Mouse (Mus musculus) embryo, embryonic 11 days (tissue): ENCODE data around the gene Ptgfr.
A peak's percentile ranks its signal among the peaks of the same experiment; 100 is the strongest.

Experiments used
- DNase-seq: peaks from one replicate; pipeline ENCODE4 v3.0.0-alpha.2; 2015

Ptgfr gene

GRCm38 (mm10) chr3:151836871-151837680, at the start of gene Ptgfr:
Gene Ptgfr (minus strand): TSS chr3:151837630.
- peak; percentile 82 for DNase-seq

GRCm38 (mm10) chr3:151883881-151884280, 46.5 kb upstream of the Ptgfr start:
- no peak for DNase-seq

GRCm38 (mm10) chr3:151879981-151880380, 42.6 kb upstream of the Ptgfr start:
- DNase-seq: no peak

- no peak for DNase-seq
Measured at GRCm38 (mm10) chr3:151868970-151869369, 31.5 kb upstream of the Ptgfr start.

GRCm38 (mm10) chr3:151851344-151851743, 13.9 kb upstream of the Ptgfr start:
- DNase-seq: no peak

- DNase-seq: no peak
Measured at GRCm38 (mm10) chr3:151850621-151851020, 13.2 kb upstream of the Ptgfr start.

- no peak for DNase-seq
Measured at GRCm38 (mm10) chr3:151846292-151846691, 8.9 kb upstream of the Ptgfr start.

- no peak for DNase-seq
Measured at GRCm38 (mm10) chr3:151844361-151845154, 7.1 kb upstream of the Ptgfr start.

- DNase-seq: no peak
Measured at GRCm38 (mm10) chr3:151840688-151841087, 3.3 kb upstream of the Ptgfr start.

GRCm38 (mm10) chr3:151838372-151838771, 942 bp upstream of the Ptgfr start:
- no peak for DNase-seq

- peak; percentile 21 for DNase-seq
Measured at GRCm38 (mm10) chr3:151837749-151838148, 319 bp upstream of the Ptgfr start.

- DNase-seq: no peak
Measured at GRCm38 (mm10) chr3:151836451-151836850, 979 bp downstream of the Ptgfr start.

- no peak for DNase-seq
Measured at GRCm38 (mm10) chr3:151835831-151836230, 1.6 kb downstream of the Ptgfr start.

GRCm38 (mm10) chr3:151827950-151828610, 9.3 kb downstream of the Ptgfr start:
- no peak for DNase-seq

GRCm38 (mm10) chr3:151819811-151820210, 17.6 kb downstream of the Ptgfr start:
- no peak for DNase-seq

GRCm38 (mm10) chr3:151818265-151818664, 19.2 kb downstream of the Ptgfr start:
- peak; percentile 60 for DNase-seq

GRCm38 (mm10) chr3:151808613-151809012, 28.8 kb downstream of the Ptgfr start:
- DNase-seq: no peak

- no peak for DNase-seq
Measured at GRCm38 (mm10) chr3:151788622-151789021, 48.8 kb downstream of the Ptgfr start.

GRCm38 (mm10) chr3:151775089-151775488, 62.3 kb downstream of the Ptgfr start:
- DNase-seq: peak; percentile 38

- DNase-seq: peak; percentile 65
Measured at GRCm38 (mm10) chr3:151771074-151771473, 66.4 kb downstream of the Ptgfr start.

GRCm38 (mm10) chr3:151749737-151750136, 87.7 kb downstream of the Ptgfr start, which contains the start of gene Ifi44:
Gene Ifi44 (minus strand): TSS chr3:151749960.
- no peak for DNase-seq

- no peak for DNase-seq
Measured at GRCm38 (mm10) chr3:151748514-151748913, 88.9 kb downstream of the Ptgfr start.
